Mouse (Mus musculus): ENCODE measurements around the gene Gm3573. TPM values are rescaled to one million over a fixed set of nuclear protein-coding genes. Genes with fewer than 3 reads are reported as not detected.

Gene Gm3573
- polyA plus RNA-seq (2012; rRNA removed) = not detected in 2 replicates

DNA sequence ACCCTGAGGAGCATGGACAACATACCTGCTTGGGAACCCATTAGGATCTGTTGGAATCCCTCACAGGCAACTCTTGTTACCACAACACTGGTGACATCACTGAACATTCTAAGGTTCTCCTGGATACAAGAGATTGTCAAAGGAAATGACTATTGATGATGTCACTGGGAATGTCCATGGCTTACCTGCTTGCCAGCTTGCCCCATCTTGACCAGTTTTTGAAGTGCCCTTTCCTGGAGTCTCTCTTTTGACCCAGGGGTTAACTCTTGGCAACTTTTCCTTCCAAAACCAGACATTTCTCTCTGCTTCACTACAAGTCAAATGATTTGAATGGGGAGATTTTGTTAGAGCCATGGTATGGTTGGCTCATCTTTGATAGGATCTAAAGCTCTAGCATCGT, at the start of gene Gm3573:
Gene Gm3573, minus strand, starts transcription at position 101 of the 400 bp plus-strand sequence.

DNA sequence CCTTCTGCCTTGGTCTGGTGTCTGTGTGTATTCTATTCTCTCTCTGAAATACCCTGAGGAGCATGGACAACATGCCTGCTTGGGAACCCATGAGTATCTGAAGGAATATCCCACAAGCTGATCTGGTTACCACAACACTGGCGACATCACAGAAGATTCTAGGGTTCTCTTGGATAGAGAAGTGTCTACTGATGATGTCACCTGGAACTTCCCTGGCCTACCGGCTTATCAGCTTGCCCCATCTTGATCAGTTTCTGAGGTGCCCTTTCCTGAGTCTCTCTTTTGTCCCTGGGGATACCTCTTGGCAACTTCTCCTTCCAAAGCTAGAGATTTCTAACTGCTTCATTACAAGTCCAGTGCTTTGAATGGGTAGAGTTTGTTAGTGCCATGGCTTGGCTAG, 28.1 kb downstream of the Gm3573 start, which contains the start of gene Gm17027:
Gene Gm17027, minus strand, starts transcription at position 101 of the 400 bp plus-strand sequence.

Other genes starting within 250 kb of the Gm3573 start
- gene 1700024B05Rik, start 246.8 kb downstream of the Gm3573 start, polyA plus RNA-seq (2012; rRNA removed) = not detected in 2 replicates
- gene Gm6401, start 222.9 kb downstream of the Gm3573 start, polyA plus RNA-seq (2012; rRNA removed) = not detected in 2 replicates
- gene Gm3543, start 207.5 kb downstream of the Gm3573 start, polyA plus RNA-seq (2012; rRNA removed) = not detected in 2 replicates
- not detected in 2 replicates for gene Gm7951, start 73.4 kb downstream of the Gm3573 start, polyA plus RNA-seq (2012; rRNA removed)
- not detected in 2 replicates for gene Gm17027, start 28.2 kb downstream of the Gm3573 start, polyA plus RNA-seq (2012; rRNA removed)
- not detected in 2 replicates for gene Gm17026, start 69.3 kb upstream of the Gm3573 start, polyA plus RNA-seq (2012; rRNA removed)
- not detected in 2 replicates for gene Gm9611, start 106.6 kb upstream of the Gm3573 start, polyA plus RNA-seq (2012; rRNA removed)
- gene Gm7995, start 119.4 kb upstream of the Gm3573 start, polyA plus RNA-seq (2012; rRNA removed) = not detected in 2 replicates
- not detected in 2 replicates for gene Gm8005, start 248.9 kb upstream of the Gm3573 start, polyA plus RNA-seq (2012; rRNA removed)